Mouse (Mus musculus) lung, adult 2 months (tissue): ENCODE measurements around the gene Snx6. TPM values are rescaled to one million over a fixed set of nuclear protein-coding genes. Genes with fewer than 3 reads are reported as not detected.

ENCODE experiments used
- DNase-seq: peaks from one replicate; pipeline ENCODE4 v3.0.0; 2022
- H3K4me1 ChIP-seq: fragments of 200-500 bp; 2 replicates; pipeline ENCODE4 v1.6.1; 2011; ENCODE audit warnings: low read length; ENCODE audit not compliant: control insufficient read depth, insufficient read depth
- H3K4me3 ChIP-seq: fragments of 200-500 bp; replicated peaks from 2 replicates; pipeline ENCODE3; 2011; ENCODE audit warnings: low read depth, mild to moderate bottlenecking, control low read depth, low read length; ENCODE audit errors: extremely low read depth
- CTCF ChIP-seq: fragments of 200-500 bp; IDR thresholded peaks from 2 replicates; pipeline ENCODE4 v1.5.1; 2011; ENCODE audit warnings: mild to moderate bottlenecking, low read length, control low read depth; ENCODE audit not compliant: insufficient read depth
- POLR2A ChIP-seq: fragments of 200-500 bp; IDR thresholded peaks from 2 replicates; pipeline ENCODE4 v1.6.1; 2011; ENCODE audit warnings: low read depth, mild to moderate bottlenecking, control low read depth, low read length, borderline replicate concordance; ENCODE audit errors: extremely low read depth
- WGBS: fragments of 180-500 bp; shearing (Covaris S2); methylation state at CpG from one replicate; pipeline ENCODE4 v1.1.7; 2018; 5-methylcytosine and 5-hydroxymethylcytosine counted together
- polyA plus RNA-seq: library from polyadenylated mRNA; depleted of rRNA; stranded (reverse); fragments of >200 nt; gene quantifications from 2 replicates; pipeline ENCODE4 v1.2.3, GENCODE M21; 2012

Snx6 gene
- polyA plus RNA-seq, 1 experiment, result 17.0 TPM

GRCm38 (mm10) chr12:54806131-54806530, 10.6 kb upstream of the Snx6 start:
- Histone ChIP-seq H3K4me3 (no peak overlapping the region), H3K4me1 (peaks cover 7% of the 10 kb centered on the region)
- no peak for DNase-seq
- no peak for TF ChIP-seq POLR2A
- TF ChIP-seq CTCF, result no peak
- WGBS, result 29% methylated on average over 6 of the region's 6 CpGs

- Histone ChIP-seq H3K4me3 (no peak overlapping the region), H3K4me1 (peaks cover 7% of the 10 kb centered on the region)
- TF ChIP-seq CTCF (no peak), POLR2A (no peak)
- DNase-seq, result no peak
- 77% methylated on average over 6 of the region's 6 CpGs for WGBS
Measured at GRCm38 (mm10) chr12:54805254-54806002, 9.9 kb upstream of the Snx6 start.

- 90% methylated on average over 3 of the region's 3 CpGs for WGBS
- Histone ChIP-seq H3K4me1 (peaks cover 5% of the 10 kb centered on the region), H3K4me3 (no peak overlapping the region)
- no peak for TF ChIP-seq POLR2A
- no peak for TF ChIP-seq CTCF
- DNase-seq, result no peak
Measured at GRCm38 (mm10) chr12:54803531-54803930, 8.0 kb upstream of the Snx6 start.

- Histone ChIP-seq H3K4me1 (peaks cover 8% of the 10 kb centered on the region), H3K4me3 (no peak overlapping the region)
- TF ChIP-seq POLR2A (no peak), CTCF (no peak)
- WGBS, result 77% methylated on average over 8 of the region's 8 CpGs
- DNase-seq, result no peak
Measured at GRCm38 (mm10) chr12:54796516-54797195, 1.2 kb upstream of the Snx6 start.

- DNase-seq, result no peak
- peaks cover 13% of the 10 kb centered on the region for H3K4me1 ChIP-seq
- no peak overlapping the region for H3K4me3 ChIP-seq
- TF ChIP-seq POLR2A (no peak), CTCF (no peak)
- 18% methylated on average over 3 of the region's 3 CpGs for WGBS
Measured at GRCm38 (mm10) chr12:54794392-54794791, 1.1 kb downstream of the Snx6 start.

- no peak for TF ChIP-seq POLR2A
- no peak for TF ChIP-seq CTCF
- Histone ChIP-seq H3K4me1 (peaks cover 16% of the 10 kb centered on the region), H3K4me3 (no peak overlapping the region)
- 77% methylated on average over 8 of the region's 8 CpGs for WGBS
- no peak for DNase-seq
Measured at GRCm38 (mm10) chr12:54791465-54791864, 4.0 kb downstream of the Snx6 start.

GRCm38 (mm10) chr12:54789346-54790143, 6.0 kb downstream of the Snx6 start:
- DNase-seq, result peak; percentile 36
- 19% methylated on average over 11 of the region's 11 CpGs for WGBS
- Histone ChIP-seq H3K4me3 (no peak overlapping the region), H3K4me1 (peaks cover 16% of the 10 kb centered on the region)
- TF ChIP-seq POLR2A (no peak), CTCF (no peak)

- DNase-seq, result no peak
- whole genome bisulfite sequencing, result 87% methylated on average over 12 of the region's 12 CpGs
- H3K4me3 ChIP-seq, result no peak overlapping the region
- TF ChIP-seq POLR2A (no peak), CTCF (no peak)
- H3K4me1 ChIP-seq, result no peaks in the 10 kb centered on the region
Measured at GRCm38 (mm10) chr12:54763624-54764023, 31.9 kb downstream of the Snx6 start.

GRCm38 (mm10) chr12:54760676-54761075, 34.8 kb downstream of the Snx6 start:
- no peak overlapping the region for H3K4me3 ChIP-seq

GRCm38 (mm10) chr12:54758846-54759245, 36.7 kb downstream of the Snx6 start:
- 98% methylated on average over 2 of the region's 2 CpGs for WGBS
- no peaks in the 10 kb centered on the region for H3K4me1 ChIP-seq

More at GRCm38 (mm10) chr12:54760676-54761075, 34.8 kb downstream of the Snx6 start:
- TF ChIP-seq POLR2A (no peak), CTCF (no peak)
- no peak for DNase-seq
- WGBS, result 100% methylated on average over 1 of the region's 1 CpGs
- H3K4me1 ChIP-seq, result no peaks in the 10 kb centered on the region

More at GRCm38 (mm10) chr12:54758846-54759245, 36.7 kb downstream of the Snx6 start:
- TF ChIP-seq POLR2A, result no peak
- TF ChIP-seq CTCF, result no peak
- no peak for DNase-seq
- H3K4me3 ChIP-seq, result no peak overlapping the region
